Mouse (Mus musculus) neural tube, embryonic 15.5 days (tissue): ENCODE results near the gene Arhgap42. TPM values are rescaled to one million over a fixed set of nuclear protein-coding genes. Genes with fewer than 3 reads are reported as not detected.

Experiments used
- ATAC-seq: fragments of 200-750 bp; cut with Nextera tagmentation; 2 replicates; pipeline ENCODE4 v1.8.0; 2017; ENCODE audit warnings: mild to moderate bottlenecking, moderate TSS enrichment, moderate library complexity; ENCODE audit not compliant: low FRiP score
- H3K27ac ChIP-seq: fragments of 300-500 bp; sonication (generic); replicated peaks from 2 replicates; pipeline ENCODE4 v1.5.1; 2015; ENCODE audit warnings: mild to moderate bottlenecking, inconsistent platforms
- H3K27me3 ChIP-seq: fragments of 300-500 bp; sonication (generic); replicated peaks from 2 replicates; pipeline ENCODE4 v1.6.1; 2015; ENCODE audit warnings: inconsistent platforms
- H3K36me3 ChIP-seq: fragments of 300-500 bp; sonication (generic); 2 replicates; pipeline ENCODE4 v1.6.1; 2015; ENCODE audit warnings: inconsistent platforms
- H3K4me1 ChIP-seq: fragments of 300-500 bp; sonication (generic); 2 replicates; pipeline ENCODE4 v1.6.1; 2015; ENCODE audit warnings: inconsistent platforms
- H3K4me2 ChIP-seq: fragments of 300-500 bp; sonication (generic); 2 replicates; pipeline ENCODE4 v1.6.1; 2015; ENCODE audit warnings: inconsistent platforms, mild to moderate bottlenecking, moderate library complexity
- H3K4me3 ChIP-seq: fragments of 300-500 bp; sonication (generic); replicated peaks from 2 replicates; pipeline ENCODE4 v1.5.1; 2015; ENCODE audit warnings: mild to moderate bottlenecking, inconsistent platforms
- H3K9ac ChIP-seq: fragments of 300-500 bp; sonication (generic); replicated peaks from 2 replicates; pipeline ENCODE4 v1.6.1; 2015; ENCODE audit warnings: mild to moderate bottlenecking, inconsistent platforms
- H3K9me3 ChIP-seq: fragments of 300-500 bp; sonication (generic); replicated peaks from 2 replicates; pipeline ENCODE4 v1.6.1; 2016; ENCODE audit warnings: inconsistent platforms
- WGBS: fragments of 180-500 bp; shearing (Covaris S2); methylation state at CpG from one replicate; pipeline ENCODE4 v1.1.7; 2015; ENCODE audit warnings: mixed read lengths; 5-methylcytosine and 5-hydroxymethylcytosine counted together
- polyA plus RNA-seq: library from polyadenylated mRNA; unstranded; fragments of >200 nt; fragmentation: Nextera tagmentation; extraction: Ambion mirVana; gene quantifications from 2 replicates; pipeline ENCODE4 v1.2.1, GENCODE M21; 2015

The Arhgap42 gene
- polyA plus RNA-seq, 1 experiment from 2014 or later = 17.0 TPM

DNA sequence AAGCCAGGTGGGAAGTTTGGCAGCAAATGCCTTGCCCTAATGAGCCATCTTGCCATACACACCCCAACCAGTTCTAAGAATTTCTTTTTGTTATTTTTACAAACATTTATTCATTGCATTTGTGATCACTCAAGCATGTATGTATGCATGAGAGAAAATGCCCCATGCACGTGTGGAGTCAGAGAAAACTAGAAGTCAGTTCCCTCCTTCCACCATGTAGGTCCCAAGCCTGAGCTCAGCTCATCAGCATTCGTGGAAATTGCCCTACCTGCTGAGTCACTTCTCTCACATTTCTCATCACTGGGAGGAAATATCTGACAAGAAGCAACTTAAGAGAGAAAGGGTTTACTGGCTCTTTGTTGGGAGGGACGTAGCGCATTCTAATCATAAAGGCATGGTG lies 31.6 kb downstream of the Arhgap42 start:
- Histone ChIP-seq H3K27me3 (no peaks in the 10 kb centered on the region), H3K9me3 (no peaks in the 10 kb centered on the region), H3K36me3 (no peaks in the 10 kb centered on the region), H3K4me3 (no peak overlapping the region), H3K27ac (no peak overlapping the region), H3K9ac (no peak overlapping the region), H3K4me1 (no peaks in the 10 kb centered on the region), H3K4me2 (no peak overlapping the region)
- WGBS = 76% methylated on average over 4 of the region's 4 CpGs
- ATAC-seq = no peak

DNA sequence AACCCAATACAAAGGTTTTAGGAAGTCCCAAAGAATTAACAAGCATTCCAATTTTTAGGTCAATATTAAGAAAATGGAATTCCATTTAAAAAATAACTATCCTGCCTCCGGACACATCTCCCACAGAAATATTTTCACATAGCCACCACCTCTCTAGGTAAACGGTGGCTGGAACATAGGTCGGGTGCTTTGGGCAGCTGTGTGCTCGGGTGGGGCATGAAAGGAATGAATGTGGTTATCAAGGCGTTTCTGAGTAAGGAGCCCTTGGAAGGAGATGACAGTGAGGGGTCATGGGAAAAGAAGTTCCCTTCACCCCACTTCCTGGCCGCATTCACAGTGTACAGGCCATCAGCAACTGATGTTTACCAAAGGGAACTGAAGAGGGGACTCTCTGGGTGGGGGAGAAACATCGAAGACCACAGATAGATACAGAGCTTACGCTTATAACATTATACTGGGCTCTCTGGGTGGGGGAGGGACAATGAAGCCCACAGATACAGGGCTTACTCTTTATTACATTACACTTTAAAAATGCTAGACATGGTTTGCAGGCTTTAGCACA lies 38.0 kb downstream of the Arhgap42 start:
- H3K27ac ChIP-seq = no peak overlapping the region
- no peaks in the 10 kb centered on the region for H3K27me3 ChIP-seq
- H3K4me1 ChIP-seq = no peaks in the 10 kb centered on the region
- 82% methylated on average over 8 of the region's 8 CpGs for WGBS
- no peaks in the 10 kb centered on the region for H3K36me3 ChIP-seq
- no peak overlapping the region for H3K4me2 ChIP-seq
- no peak overlapping the region for H3K9ac ChIP-seq
- H3K4me3 ChIP-seq = no peak overlapping the region
- no peak for ATAC-seq
- H3K9me3 ChIP-seq = no peaks in the 10 kb centered on the region

DNA sequence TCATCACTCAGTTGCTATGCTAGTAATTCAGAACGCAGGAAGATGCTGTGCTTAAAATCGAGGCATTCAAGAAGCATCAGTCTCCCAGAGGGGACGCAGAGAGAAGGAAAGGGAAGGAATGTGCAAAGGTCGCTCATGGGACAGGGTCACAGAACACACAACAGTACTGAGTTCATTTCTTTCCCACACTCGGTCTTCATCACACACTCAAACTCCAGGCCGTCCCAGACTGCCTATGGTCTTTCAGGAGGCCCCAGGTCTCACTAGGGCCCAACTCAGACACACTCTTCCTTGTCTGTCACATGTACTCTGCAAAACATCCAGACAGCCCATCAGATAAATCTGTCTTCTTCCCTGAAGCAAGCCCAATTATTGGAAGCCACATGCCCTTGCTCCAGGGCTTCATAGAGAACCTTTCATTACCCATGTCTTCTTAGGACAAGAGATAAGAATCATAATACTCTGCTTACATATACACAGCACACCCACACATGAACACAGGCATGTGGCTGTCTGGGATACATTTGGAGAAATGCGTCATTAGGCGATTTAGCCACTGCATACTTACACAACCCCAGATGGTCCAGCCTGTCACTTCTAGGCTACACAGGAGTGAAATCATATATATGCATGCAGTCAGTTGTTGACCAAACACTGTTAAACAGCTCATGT lies 39.6 kb downstream of the Arhgap42 start:
- 59% methylated on average over 8 of the region's 8 CpGs for WGBS
- no peaks in the 10 kb centered on the region for H3K4me1 ChIP-seq
- no peaks in the 10 kb centered on the region for H3K27me3 ChIP-seq
- no peak overlapping the region for H3K9ac ChIP-seq
- no peak overlapping the region for H3K4me3 ChIP-seq
- no peak overlapping the region for H3K27ac ChIP-seq
- H3K4me2 ChIP-seq = no peak overlapping the region
- no peaks in the 10 kb centered on the region for H3K9me3 ChIP-seq
- no peaks in the 10 kb centered on the region for H3K36me3 ChIP-seq
- no peak for ATAC-seq

DNA sequence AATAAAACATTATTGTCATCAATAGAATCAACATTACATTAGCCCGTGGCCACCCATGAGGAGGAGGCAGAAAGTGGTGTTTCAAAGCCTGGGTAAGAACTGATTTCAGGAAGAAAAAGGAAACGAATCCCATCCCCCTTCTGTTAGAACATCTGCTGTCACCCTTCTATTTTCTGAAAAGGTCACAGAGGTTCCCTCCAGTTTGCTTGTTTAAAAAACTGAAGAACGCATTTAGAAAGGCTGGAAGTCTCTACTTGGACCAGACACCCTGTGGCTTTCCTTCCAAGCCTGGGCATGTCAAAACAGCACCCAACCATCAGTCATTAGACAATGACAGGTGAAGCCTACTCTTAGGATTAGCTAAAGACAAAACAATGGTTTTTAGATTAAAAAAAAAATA lies 40.3 kb downstream of the Arhgap42 start:
- no peak overlapping the region for H3K4me3 ChIP-seq
- ATAC-seq = no peak
- no peaks in the 10 kb centered on the region for H3K9me3 ChIP-seq
- WGBS = 33% methylated on average over 3 of the region's 3 CpGs
- no peaks in the 10 kb centered on the region for H3K4me1 ChIP-seq
- no peak overlapping the region for H3K9ac ChIP-seq
- H3K4me2 ChIP-seq = no peak overlapping the region
- H3K36me3 ChIP-seq = no peaks in the 10 kb centered on the region
- no peaks in the 10 kb centered on the region for H3K27me3 ChIP-seq
- no peak overlapping the region for H3K27ac ChIP-seq

DNA sequence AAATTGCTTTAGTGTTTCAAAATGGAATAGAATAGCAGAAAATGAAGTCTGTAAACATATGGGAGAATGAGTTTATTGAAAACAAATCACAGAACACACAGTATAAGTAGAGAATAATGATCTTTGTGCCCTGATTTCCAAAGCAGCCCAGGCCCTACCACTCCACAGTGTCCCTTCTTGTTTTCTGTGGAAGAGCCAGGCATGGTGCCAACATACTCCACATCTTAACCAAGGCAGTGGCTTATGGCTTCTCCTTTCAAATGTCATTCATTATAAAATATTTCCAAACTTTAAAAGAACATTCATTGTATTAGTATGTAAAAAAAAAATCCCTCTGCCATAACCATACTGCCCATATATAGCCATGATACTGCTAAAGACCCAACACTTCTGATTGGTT lies 42.9 kb downstream of the Arhgap42 start:
- H3K4me2 ChIP-seq = no peak overlapping the region
- H3K36me3 ChIP-seq = no peaks in the 10 kb centered on the region
- no peaks in the 10 kb centered on the region for H3K9me3 ChIP-seq
- no peak for ATAC-seq
- no peaks in the 10 kb centered on the region for H3K4me1 ChIP-seq
- H3K9ac ChIP-seq = no peak overlapping the region
- no peak overlapping the region for H3K4me3 ChIP-seq
- no peak overlapping the region for H3K27ac ChIP-seq
- H3K27me3 ChIP-seq = no peaks in the 10 kb centered on the region

DNA sequence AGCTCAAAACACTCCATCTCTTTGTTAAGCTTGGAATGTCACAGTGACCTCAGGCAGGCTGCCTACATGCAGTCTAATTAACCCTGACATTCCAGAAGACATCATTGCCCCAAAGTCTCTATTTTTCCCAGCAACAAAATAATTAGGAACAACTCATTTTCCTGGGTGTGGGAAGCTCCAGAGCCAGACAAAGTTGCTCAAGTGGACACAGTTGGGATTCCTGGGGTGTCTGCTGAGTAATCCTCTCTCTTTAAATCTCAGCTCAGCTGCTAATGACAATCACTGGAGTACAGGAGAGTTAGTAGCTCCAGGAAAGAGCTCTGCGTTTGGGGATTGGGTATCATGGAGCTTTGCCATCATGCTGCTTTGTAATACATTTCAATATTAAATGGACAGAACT lies 44.4 kb downstream of the Arhgap42 start:
- no peak for ATAC-seq
- 68% methylated on average over 1 of the region's 1 CpGs for WGBS
- H3K9me3 ChIP-seq = no peaks in the 10 kb centered on the region
- H3K36me3 ChIP-seq = no peaks in the 10 kb centered on the region
- no peaks in the 10 kb centered on the region for H3K27me3 ChIP-seq
- no peak overlapping the region for H3K4me2 ChIP-seq
- H3K9ac ChIP-seq = no peak overlapping the region
- no peak overlapping the region for H3K27ac ChIP-seq
- no peaks in the 10 kb centered on the region for H3K4me1 ChIP-seq
- H3K4me3 ChIP-seq = no peak overlapping the region

DNA sequence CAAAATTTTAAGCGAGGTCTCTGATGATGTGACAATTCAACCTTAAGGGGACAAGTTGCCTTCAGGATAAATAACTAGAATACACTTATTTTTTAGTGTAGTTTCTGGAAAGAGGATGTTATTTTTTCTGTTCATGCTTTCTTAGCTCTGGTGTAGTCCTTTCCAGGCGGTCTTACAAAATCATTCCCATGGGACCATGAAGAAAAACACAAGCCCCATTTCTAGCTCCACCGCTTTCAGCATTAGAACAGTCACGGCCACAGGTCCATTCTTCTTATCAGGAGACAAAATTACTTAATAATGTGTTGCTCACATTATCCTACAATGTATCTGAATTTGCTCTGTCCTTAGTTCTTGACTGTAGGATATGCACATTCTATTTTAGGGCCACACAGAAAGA lies 46.2 kb downstream of the Arhgap42 start:
- H3K4me3 ChIP-seq = no peak overlapping the region
- 88% methylated on average over 4 of the region's 4 CpGs for WGBS
- H3K36me3 ChIP-seq = no peaks in the 10 kb centered on the region
- H3K27ac ChIP-seq = no peak overlapping the region
- H3K9ac ChIP-seq = no peak overlapping the region
- no peak overlapping the region for H3K4me2 ChIP-seq
- ATAC-seq = no peak
- no peaks in the 10 kb centered on the region for H3K9me3 ChIP-seq
- no peaks in the 10 kb centered on the region for H3K27me3 ChIP-seq
- no peaks in the 10 kb centered on the region for H3K4me1 ChIP-seq

DNA sequence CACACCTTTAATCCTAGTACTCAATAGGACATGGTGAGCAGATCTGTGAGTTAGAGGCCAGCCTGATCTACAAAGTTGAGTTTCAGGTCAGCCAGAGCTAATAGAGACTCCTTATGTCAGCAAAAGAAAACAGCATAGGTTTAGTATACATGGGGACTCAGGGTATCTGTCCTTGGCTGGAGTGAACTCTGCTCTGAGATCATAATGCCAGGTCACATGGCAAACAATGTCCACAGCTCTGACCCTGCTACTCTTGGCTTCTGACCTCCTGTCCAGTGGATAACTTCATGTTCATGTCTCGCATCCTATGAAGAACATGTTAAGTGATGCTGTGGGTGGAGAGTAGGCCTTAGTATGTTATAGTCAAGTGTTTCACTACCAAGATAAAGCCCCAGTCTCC lies 48.1 kb downstream of the Arhgap42 start:
- H3K36me3 ChIP-seq = no peaks in the 10 kb centered on the region
- H3K9me3 ChIP-seq = no peaks in the 10 kb centered on the region
- WGBS = 89% methylated on average over 1 of the region's 1 CpGs
- H3K4me1 ChIP-seq = no peaks in the 10 kb centered on the region
- no peaks in the 10 kb centered on the region for H3K27me3 ChIP-seq
- no peak overlapping the region for H3K4me3 ChIP-seq
- ATAC-seq = no peak
- H3K4me2 ChIP-seq = no peak overlapping the region
- H3K27ac ChIP-seq = no peak overlapping the region
- H3K9ac ChIP-seq = no peak overlapping the region

DNA sequence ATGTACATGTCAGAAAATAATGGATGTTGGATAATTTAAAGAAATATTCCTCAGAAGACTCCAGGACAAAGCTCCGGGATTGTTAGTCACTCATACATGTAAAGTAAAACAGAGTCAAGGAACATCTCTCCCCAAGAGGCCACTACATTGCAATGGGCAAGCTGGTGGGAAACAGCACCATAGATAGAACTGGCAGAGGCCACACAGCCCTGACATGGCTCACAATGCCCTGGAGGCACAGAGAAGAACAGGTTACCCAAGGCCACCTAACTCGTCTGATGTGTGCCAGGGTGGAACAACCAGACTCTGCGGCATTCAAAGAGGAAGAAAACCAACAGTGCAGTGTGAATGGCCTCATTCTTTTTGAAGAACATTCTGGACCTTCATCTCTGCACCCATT lies 50.7 kb downstream of the Arhgap42 start:
- Histone ChIP-seq H3K4me1 (no peaks in the 10 kb centered on the region), H3K36me3 (no peaks in the 10 kb centered on the region), H3K4me2 (no peak overlapping the region), H3K4me3 (no peak overlapping the region), H3K27me3 (no peaks in the 10 kb centered on the region), H3K27ac (no peak overlapping the region), H3K9ac (no peak overlapping the region), H3K9me3 (no peaks in the 10 kb centered on the region)
- ATAC-seq = no peak
- 80% methylated on average over 3 of the region's 3 CpGs for WGBS

DNA sequence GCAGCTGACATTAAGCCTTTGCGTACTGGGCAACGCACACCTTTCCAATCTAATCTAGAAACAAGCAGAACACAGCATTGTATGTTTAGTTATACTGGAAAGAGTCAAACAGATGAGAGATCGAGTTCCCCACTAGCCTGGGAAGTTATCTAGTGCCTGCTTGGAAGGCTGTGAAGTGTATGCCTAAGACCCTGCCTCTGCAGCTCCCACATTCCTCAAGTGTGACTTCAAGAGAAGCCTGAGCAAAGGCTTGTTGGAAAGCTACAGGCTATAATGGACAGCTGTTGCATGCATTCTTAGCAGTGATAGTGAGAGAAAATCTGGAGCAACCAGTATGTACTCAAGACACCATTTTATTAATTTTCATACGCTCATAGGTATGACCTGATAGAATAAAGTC lies 61.2 kb downstream of the Arhgap42 start:
- ATAC-seq = no peak
- Histone ChIP-seq H3K4me2 (no peak overlapping the region), H3K9ac (no peak overlapping the region), H3K27ac (no peak overlapping the region), H3K36me3 (no peaks in the 10 kb centered on the region), H3K9me3 (no peaks in the 10 kb centered on the region), H3K4me3 (no peak overlapping the region), H3K4me1 (no peaks in the 10 kb centered on the region), H3K27me3 (no peaks in the 10 kb centered on the region)
- WGBS = 86% methylated on average over 4 of the region's 4 CpGs

DNA sequence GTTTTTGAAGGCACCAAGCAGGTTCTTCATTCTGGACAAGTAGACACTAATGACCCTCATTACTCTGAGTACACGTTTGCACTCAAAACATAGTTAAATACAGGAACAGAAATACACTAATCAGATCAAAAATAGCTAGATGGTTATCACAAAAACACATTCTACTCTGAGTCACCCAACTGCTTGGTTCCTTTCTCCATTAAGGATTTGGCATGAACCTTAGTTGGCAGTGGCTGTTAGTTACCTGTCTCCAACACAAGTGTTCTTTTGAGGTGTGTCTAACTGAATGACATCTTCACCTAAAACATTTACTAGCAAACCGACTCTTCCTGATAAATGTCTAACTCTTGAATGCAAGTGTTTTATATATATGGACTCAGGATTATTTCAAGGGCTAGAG lies 64.0 kb downstream of the Arhgap42 start:
- Histone ChIP-seq H3K4me3 (no peak overlapping the region), H3K27ac (no peak overlapping the region), H3K36me3 (no peaks in the 10 kb centered on the region), H3K4me1 (0 out of 2 replicates have a peak, but pooled peaks cover 3% of the 10 kb centered on the region), H3K9ac (no peak overlapping the region), H3K27me3 (no peaks in the 10 kb centered on the region), H3K9me3 (no peaks in the 10 kb centered on the region), H3K4me2 (no peak overlapping the region)
- no peak for ATAC-seq
- 83% methylated on average over 2 of the region's 2 CpGs for WGBS

DNA sequence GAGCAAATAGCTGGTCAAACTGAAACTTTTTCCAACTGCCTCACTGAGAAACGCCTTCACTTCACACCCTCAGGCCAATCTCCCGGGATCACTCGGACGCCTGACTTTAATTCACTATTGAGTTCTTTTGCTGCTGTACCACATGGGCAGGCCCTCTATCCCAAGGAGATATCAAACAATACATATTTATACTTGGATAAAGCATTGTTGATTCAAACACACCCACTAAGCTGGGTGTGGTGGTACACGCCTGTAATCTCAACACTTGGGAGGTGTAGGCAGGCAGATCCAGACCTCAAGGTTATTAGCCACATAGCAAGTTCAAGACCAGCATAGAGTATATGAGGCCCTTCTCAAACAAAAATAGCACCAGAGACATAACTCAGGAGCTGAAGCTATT lies 64.7 kb downstream of the Arhgap42 start:
- Histone ChIP-seq H3K4me3 (no peak overlapping the region), H3K9me3 (no peaks in the 10 kb centered on the region), H3K27me3 (no peaks in the 10 kb centered on the region), H3K27ac (no peak overlapping the region), H3K4me1 (0 out of 2 replicates have a peak, but pooled peaks cover 3% of the 10 kb centered on the region), H3K36me3 (no peaks in the 10 kb centered on the region), H3K9ac (no peak overlapping the region), H3K4me2 (no peak overlapping the region)
- no peak for ATAC-seq
- WGBS = 93% methylated on average over 5 of the region's 5 CpGs
